Mouse (Mus musculus): ENCODE results near the gene Rgl1.

Gene Rgl1

GRCm38 (mm10) chr1:152625651-152626050 is 140.5 kb downstream of the Rgl1 start:
- in situ Hi-C loops (cut with MboI; ENCODE audit: low pct_unique_long_range_greater_than_20kb in 1 of 2, low sequenced_read_pairs in 2 of 2, unreplicated experiment in 1 of 2) = loop anchor here in 1 of 2 experiments (10.0 kb wide), 1 partner anchor 119 kb away; no protein-coding TSS in a partner anchor

GRCm38 (mm10) chr1:152624644-152625454 is 141.3 kb downstream of the Rgl1 start:
- in situ Hi-C loops (cut with MboI; ENCODE audit: low pct_unique_long_range_greater_than_20kb in 1 of 2, low sequenced_read_pairs in 2 of 2, unreplicated experiment in 1 of 2) = loop anchor here in 1 of 2 experiments (10.0 kb wide), 1 partner anchor 120 kb away; no protein-coding TSS in a partner anchor

DNA sequence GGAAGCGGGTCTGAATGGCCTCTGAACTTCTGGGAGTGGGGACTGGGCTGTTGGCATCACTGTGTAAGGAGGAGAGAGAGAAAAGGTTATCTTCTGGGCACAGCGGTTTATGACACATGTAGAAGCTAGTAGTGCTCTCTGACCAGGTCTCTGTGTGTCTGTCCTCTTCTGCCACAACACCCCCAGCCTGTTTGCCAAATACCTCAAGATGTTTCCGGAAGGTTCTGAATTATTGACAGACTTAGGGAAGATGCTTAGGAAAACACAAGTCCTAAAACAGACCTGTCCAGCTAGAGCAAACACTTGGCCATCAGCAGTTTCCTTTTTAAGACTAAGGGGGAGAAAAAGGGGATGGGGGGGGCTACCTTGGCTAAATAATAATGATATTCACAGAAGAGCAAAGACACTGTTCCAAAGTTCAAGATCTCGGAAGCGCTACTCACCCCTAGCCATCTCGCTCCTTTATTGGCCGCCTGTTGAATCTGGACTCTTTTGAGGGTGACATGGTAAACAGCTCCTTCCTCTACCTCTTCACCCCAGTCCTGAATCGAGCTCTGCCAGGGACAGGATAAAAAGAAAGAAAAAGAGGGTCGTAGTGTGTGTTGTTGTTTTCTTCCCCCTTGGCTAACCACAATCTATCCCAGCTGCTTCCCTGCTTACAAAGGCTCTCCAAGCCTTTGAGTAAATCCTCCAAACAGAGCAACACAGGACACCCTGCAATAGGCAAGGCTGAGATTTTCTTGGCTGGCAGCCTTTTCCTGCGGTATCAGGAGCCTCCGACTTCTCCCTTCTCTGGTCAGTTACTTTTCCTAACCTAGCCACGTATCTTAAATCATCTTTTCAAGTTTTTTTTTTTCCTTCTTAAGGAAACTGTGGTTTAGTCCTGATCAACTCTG is 142.5 kb downstream of the Rgl1 start:
- in situ Hi-C loops (cut with MboI; ENCODE audit: low pct_unique_long_range_greater_than_20kb in 1 of 2, low sequenced_read_pairs in 2 of 2, unreplicated experiment in 1 of 2) = loop anchor here in 1 of 2 experiments (10.0 kb wide), 1 partner anchor 121 kb away; no protein-coding TSS in a partner anchor

- in situ Hi-C loops (cut with MboI; ENCODE audit: low pct_unique_long_range_greater_than_20kb in 1 of 2, low sequenced_read_pairs in 2 of 2, unreplicated experiment in 1 of 2) = loop anchor here in 1 of 2 experiments (10.0 kb wide), 1 partner anchor 122 kb away; no protein-coding TSS in a partner anchor
Measured at GRCm38 (mm10) chr1:152622765-152623211, 143.4 kb downstream of the Rgl1 start.

GRCm38 (mm10) chr1:152621624-152622023 is 144.5 kb downstream of the Rgl1 start:
- in situ Hi-C loops (cut with MboI; ENCODE audit: low pct_unique_long_range_greater_than_20kb in 1 of 2, low sequenced_read_pairs in 2 of 2, unreplicated experiment in 1 of 2) = loop anchor here in 1 of 2 experiments (10.0 kb wide), 1 partner anchor 123 kb away; no protein-coding TSS in a partner anchor

- in situ Hi-C loops (cut with MboI; ENCODE audit: low pct_unique_long_range_greater_than_20kb in 1 of 2, low sequenced_read_pairs in 2 of 2, unreplicated experiment in 1 of 2) = no loop called here
Measured at GRCm38 (mm10) chr1:152619396-152619795, 146.8 kb downstream of the Rgl1 start.

DNA sequence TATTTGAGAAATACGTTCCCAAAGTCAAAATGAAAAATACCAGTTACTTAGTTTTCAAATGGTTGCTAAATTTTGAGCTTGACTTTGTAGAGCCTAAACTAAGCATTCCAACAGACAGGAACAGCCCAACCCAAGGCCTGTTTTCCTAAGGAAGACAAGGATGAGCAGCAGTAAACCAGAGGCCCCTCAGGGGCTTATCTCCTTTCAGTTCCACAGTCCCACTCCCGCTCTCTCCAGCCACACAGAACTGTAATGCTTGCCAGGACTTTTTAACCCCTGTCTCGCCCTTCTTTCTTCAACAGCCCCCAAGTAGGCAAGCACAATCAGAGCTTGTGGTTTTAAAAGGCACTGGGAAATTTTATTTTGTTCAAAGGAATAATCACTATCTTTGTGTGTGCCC is 147.3 kb downstream of the Rgl1 start:
- in situ Hi-C loops (cut with MboI; ENCODE audit: low pct_unique_long_range_greater_than_20kb in 1 of 2, low sequenced_read_pairs in 2 of 2, unreplicated experiment in 1 of 2) = no loop called here

- in situ Hi-C loops (cut with MboI; ENCODE audit: low pct_unique_long_range_greater_than_20kb in 1 of 2, low sequenced_read_pairs in 2 of 2, unreplicated experiment in 1 of 2) = no loop called here
Measured at GRCm38 (mm10) chr1:152618381-152618780, 147.8 kb downstream of the Rgl1 start.

DNA sequence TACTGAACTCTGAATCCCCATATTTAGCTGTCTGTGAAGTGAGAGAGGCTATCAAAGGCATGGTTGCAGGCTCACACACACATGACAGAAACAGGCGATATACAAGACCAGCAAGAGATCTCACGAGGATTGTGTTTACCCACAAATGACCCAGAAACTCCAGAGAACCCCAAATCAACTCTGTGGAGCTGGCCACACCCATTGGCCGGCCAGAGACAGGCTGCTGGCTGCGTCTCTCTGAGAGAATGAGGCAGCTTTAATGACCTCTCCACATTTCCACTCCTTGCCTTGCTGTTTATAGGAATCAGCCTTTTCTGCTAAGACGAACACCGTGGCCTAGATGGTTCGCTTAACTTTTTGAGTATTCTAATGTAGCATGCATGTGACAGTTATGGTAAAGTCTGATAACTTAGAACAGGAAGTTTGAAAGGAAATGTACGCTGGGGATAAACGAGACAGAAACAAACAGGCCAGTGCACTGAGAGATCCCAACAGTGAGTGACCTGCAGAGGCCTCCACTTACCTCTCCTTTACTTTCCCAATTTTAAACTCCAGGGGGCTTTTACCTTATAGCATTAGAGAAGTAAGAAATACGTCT is 148.3 kb downstream of the Rgl1 start:
- in situ Hi-C loops (cut with MboI; ENCODE audit: low pct_unique_long_range_greater_than_20kb in 1 of 2, low sequenced_read_pairs in 2 of 2, unreplicated experiment in 1 of 2) = no loop called here

GRCm38 (mm10) chr1:152616777-152617057 is 149.4 kb downstream of the Rgl1 start:
- in situ Hi-C loops (cut with MboI; ENCODE audit: low pct_unique_long_range_greater_than_20kb in 1 of 2, low sequenced_read_pairs in 2 of 2, unreplicated experiment in 1 of 2) = no loop called here

DNA sequence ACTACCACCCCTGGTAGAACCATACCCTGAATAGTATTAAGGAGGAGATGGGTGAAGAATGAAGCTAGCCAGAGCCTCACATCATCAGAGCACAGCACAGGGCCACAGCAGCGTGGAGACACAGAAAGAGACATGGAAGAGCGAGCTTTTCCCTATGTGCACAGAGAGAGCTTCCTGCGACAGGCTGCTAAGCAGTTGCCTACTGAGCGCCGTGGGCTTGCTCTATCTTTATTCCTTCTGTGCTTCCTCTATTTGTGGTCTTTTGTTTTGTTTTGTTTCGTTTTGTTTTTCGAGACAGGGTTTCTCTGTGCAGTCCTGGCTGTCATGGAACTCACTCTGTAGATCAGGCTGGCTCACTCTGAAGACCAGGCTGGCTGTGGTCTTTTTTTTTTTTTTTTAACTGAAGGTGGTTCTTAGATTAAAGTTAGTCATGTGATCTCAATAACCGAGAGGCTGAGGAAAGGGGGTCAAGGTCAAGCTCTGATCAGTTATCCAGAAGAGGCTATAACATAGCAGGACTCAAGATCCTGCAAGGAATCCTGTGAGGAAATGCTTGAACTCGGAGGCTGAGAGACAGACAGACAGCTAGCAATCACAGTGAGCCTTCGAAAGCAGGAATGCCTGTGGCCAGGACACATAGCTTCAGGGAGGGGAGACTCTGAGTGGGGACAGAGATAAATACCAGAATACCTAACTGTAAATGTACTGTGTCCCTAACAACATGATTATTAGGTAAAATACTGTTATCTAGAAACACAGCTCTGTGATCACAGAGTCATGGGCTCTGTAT is 150.0 kb downstream of the Rgl1 start:
- in situ Hi-C loops (cut with MboI; ENCODE audit: low pct_unique_long_range_greater_than_20kb in 1 of 2, low sequenced_read_pairs in 2 of 2, unreplicated experiment in 1 of 2) = no loop called here

GRCm38 (mm10) chr1:152614743-152615380 is 151.3 kb downstream of the Rgl1 start:
- in situ Hi-C loops (cut with MboI; ENCODE audit: low pct_unique_long_range_greater_than_20kb in 1 of 2, low sequenced_read_pairs in 2 of 2, unreplicated experiment in 1 of 2) = no loop called here

- in situ Hi-C loops (cut with MboI; ENCODE audit: low pct_unique_long_range_greater_than_20kb in 1 of 2, low sequenced_read_pairs in 2 of 2, unreplicated experiment in 1 of 2) = no loop called here
Measured at GRCm38 (mm10) chr1:152613158-152613857, 152.8 kb downstream of the Rgl1 start.

- in situ Hi-C loops (cut with MboI; ENCODE audit: low pct_unique_long_range_greater_than_20kb in 1 of 2, low sequenced_read_pairs in 2 of 2, unreplicated experiment in 1 of 2) = no loop called here
Measured at GRCm38 (mm10) chr1:152612535-152613157, 153.5 kb downstream of the Rgl1 start.

DNA sequence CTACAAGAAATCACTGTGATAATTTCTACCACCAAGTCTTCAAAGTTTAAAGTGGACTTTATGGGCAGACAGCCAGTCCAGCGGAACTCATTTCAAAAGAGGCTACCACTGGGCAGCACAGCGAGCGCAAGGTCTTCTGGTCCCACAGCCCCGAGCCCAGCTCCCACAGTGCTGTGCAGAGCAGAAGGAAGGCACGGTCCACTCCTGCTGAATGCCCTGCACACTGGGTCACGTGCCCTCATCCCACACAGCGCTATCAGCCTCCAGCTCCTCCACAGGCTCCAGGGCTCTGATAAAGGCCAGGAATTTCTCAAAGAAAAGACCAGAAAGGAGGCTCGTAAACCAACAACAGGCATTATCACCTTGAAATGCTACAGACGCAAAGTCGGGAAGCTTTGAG is 156.6 kb downstream of the Rgl1 start:
- in situ Hi-C loops (cut with MboI; ENCODE audit: low pct_unique_long_range_greater_than_20kb in 1 of 2, low sequenced_read_pairs in 2 of 2, unreplicated experiment in 1 of 2) = no loop called here

DNA sequence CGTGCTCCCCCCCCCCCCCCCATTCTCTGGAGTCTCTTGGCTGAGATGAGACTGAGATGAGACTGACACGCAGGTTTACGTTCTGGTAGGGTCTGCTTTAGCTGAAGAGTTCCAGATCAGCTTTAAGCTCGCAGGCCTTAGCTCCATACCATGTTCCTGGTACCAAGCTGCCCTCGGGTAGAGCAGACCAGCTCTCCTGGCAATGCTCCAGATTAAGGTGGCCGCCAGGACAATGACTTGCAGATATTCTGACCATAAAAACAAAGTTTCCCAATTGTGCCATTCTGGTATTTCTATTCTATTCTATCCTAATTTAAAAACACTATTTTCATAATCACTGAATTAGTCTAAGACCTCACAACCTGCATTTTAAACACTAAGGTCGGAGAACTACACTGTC is 157.1 kb downstream of the Rgl1 start:
- in situ Hi-C loops (cut with MboI; ENCODE audit: low pct_unique_long_range_greater_than_20kb in 1 of 2, low sequenced_read_pairs in 2 of 2, unreplicated experiment in 1 of 2) = no loop called here

DNA sequence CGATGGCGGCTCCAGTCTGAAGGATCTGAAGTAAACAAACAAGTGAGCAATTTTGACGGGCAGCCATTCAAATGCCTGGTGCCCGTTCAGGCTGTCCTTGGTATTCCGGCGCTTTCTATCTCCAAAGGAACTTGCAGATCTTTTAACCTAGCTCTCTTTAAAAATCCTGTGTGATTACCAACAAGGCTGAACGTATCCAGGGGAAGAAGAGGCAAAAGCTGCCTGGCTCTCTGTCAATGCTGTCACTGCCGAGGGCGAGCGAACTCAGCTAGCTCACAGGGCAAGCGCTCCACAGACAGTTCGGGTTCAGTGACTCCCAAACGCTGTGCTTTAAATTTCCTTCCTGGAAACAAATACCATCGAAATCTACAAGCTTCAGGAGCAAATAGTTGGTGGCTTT is 158.4 kb downstream of the Rgl1 start:
- in situ Hi-C loops (cut with MboI; ENCODE audit: low pct_unique_long_range_greater_than_20kb in 1 of 2, low sequenced_read_pairs in 2 of 2, unreplicated experiment in 1 of 2) = no loop called here
